Mouse (Mus musculus): Measurements from ENCODE around the gene Gm49403.
A peak's percentile ranks its signal among the peaks of the same experiment; 100 is the strongest.
"Not testable (repeated sequence)": the region's sequence is repeated elsewhere in the genome, so short reads cannot be mapped to it uniquely, and the experiment has no call there.

The Gm49403 gene

GRCm38 (mm10) chr19:8871267-8872186 is 12.2 kb upstream of the Gm49403 start, which contains the start of gene Ubxn1:
Gene Ubxn1 (plus strand): TSS chr19:8871496.
- DNase-seq (ENCODE audit: low spot score), result peak; percentile 94

GRCm38 (mm10) chr19:8872266-8872840 is 11.4 kb upstream of the Gm49403 start:
- DNase-seq (ENCODE audit: low spot score), result no peak

- no peak for DNase-seq (ENCODE audit: low spot score)
Measured at GRCm38 (mm10) chr19:8875031-8875430, 8.7 kb upstream of the Gm49403 start.

- DNase-seq (ENCODE audit: low spot score), result peak; percentile 91
Measured at GRCm38 (mm10) chr19:8880311-8881033, 3.3 kb upstream of the Gm49403 start, which contains the start of gene Uqcc3. Gene Uqcc3 (minus strand): TSS chr19:8880923.

DNA sequence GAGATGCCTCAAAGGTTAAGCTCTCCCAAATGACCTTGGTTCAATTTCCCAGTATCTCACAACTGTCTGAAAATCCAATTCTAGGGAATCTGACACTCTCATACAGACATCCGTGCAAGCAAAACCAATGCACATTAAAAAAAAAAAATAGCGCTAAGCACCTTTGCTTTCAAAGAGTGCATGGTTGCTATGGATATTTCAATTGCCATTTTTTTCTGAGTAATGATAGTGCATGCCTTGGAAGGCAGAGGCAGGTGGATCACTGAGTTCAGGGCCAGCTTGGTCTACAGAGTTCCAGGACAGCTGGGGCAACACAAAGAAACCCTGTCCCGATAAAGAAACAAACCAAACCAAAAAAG is 2.7 kb upstream of the Gm49403 start:
- DNase-seq (ENCODE audit: low spot score), result no peak

GRCm38 (mm10) chr19:8886916-8887584 is 3.3 kb downstream of the Gm49403 start:
- no peak for DNase-seq (ENCODE audit: low spot score)

DNA sequence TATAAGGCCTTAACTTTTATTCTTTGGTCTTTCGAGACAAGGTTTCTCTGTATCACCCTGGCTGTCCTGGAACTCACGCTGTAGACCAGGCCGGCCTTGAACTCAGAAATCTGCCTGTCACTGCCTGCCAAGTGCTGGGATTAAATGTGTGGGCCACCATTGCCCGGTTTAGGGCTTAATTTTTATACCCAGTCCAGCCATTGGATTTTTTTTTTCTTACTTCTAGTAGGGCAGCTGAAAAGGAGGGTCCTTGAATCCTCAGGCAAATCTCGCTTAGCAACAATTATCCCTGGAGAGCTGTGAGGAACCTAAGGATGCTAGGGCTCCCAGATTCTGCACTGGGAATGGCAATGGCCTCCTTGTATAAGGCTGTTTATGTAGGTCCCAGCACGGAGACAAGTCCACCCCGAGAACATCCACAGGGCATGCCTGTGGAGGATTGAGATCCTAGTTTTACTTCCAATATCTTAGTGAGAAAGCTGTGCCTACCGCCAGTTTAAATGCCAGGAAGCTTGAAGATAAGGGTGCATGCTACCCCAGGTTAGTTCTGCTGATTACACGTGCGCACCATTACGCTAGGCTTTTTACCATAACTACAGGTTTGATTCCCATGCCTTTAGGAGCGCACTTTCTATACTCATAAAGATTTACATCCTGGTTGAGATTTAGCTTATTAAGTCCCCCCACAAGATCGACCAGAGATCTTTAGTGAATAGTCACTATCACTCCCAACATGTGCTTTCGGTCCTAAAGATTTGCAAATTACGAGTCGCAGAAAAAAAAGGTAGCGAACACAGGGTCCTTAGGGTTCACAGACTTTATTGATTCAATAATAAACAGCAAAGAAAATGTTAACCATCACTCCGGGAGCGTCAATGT is 4.1 kb downstream of the Gm49403 start:
- no peak for DNase-seq (ENCODE audit: low spot score)

GRCm38 (mm10) chr19:8888511-8889385 is 5.0 kb downstream of the Gm49403 start, which contains the start of the genes 1810009A15Rik and Gm49416:
Gene 1810009A15Rik (plus strand): TSS chr19:8888853.
Gene Gm49416 (plus strand): TSS chr19:8888926.
- DNase-seq (ENCODE audit: low spot score), result peak; percentile 95

- DNase-seq (ENCODE audit: low spot score), result peak; percentile 86
Measured at GRCm38 (mm10) chr19:8892829-8893766, 9.4 kb downstream of the Gm49403 start, which contains the start of gene Ints5. Gene Ints5 (plus strand): TSS chr19:8893005.

DNA sequence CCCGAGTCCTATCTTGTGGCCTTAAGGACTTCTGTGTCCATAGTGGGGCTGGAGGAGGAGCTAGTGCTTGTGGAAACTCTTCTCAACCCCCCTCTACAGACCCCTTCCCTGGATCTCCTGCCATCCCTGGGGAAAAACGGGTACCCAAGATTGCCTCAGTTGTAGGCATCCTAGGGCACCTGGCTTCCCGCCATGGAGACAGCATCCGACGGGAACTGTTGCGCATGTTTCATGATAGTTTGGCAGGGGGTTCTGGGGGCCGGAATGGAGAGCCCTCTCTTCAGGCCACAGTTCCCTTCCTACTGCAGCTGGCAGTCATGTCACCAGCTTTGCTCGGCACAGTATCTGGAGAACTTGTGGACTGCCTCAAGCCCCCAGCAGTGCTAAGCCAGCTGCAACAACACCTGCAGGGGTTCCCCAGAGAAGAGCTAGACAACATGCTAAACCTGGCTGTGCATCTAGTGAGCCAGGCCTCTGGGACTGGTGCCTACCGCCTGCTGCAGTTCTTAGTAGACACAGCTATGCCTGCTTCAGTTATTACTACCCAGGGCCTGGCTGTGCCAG is 11.7 kb downstream of the Gm49403 start:
- peak; percentile 57 for DNase-seq (ENCODE audit: low spot score)

- not testable (repeated sequence) for DNase-seq (ENCODE audit: low spot score)
Measured at GRCm38 (mm10) chr19:8896231-8896630, 12.5 kb downstream of the Gm49403 start.

DNA sequence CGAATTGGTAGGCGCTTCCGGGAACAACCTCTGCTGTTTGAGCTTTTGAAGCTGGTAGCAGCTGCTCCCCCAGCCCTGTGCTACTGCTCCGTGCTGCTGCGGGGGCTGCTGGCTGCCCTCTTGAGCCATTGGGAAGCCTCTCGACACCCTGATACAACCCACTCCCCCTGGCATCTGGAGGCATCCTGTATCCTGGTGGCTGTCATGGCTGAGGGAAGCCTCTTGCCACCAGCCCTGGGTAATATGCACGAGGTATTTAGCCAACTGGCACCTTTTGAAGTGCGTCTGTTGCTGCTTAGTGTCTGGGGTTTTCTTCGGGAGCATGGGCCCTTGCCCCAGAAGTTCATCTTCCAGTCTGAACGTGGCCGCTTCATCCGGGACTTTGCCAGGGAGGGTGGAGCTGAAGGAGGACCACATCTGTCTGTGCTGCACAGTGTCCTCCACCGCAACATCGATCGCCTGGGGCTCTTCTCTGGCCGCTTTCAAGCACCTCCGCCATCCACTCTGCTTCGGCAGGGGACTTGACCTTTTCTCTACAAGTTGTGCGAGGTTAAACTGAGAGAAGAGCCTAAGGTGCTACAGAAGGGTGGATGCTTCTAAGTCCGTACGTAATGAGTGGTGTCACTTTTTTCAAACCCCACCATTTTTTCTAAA is 13.6 kb downstream of the Gm49403 start:
- DNase-seq (ENCODE audit: low spot score), result peak; percentile 77

DNA sequence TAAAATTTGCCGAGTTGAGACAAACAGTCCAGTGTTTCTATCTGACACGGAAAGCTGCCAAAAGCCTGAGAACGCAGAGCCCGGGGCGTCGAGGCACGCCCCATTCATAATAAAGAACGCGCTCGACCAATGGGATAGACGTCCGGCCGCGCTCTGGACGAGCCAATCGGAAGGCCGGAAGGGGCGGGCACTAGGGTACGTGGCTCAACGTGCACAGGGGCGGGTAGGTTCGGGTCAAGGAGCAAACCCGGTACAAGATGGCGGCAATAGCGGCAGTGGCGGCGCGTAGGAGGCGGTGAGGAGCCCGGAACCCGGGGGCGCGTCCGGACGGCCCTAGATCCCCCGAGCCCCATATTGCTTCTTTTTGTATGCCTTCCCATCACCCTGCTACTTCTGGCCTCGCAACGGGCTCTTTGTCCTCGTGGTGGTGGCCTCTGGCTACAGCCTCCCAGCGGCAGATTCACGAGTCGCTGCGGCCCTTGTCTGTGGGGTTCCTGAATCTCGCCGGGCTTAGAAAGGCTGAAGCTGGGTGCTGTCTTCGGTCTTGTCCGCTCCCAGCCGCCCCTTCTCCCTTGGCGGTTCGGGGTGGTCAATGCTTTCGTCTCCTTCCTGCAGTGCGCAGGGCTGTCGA is 14.2 kb downstream of the Gm49403 start, which contains the start of gene Ganab:
Gene Ganab, plus strand, starts transcription at position 207 of the 631 bp plus-strand sequence.
- peak; percentile 96 for DNase-seq (ENCODE audit: low spot score)

- no peak for DNase-seq (ENCODE audit: low spot score)
Measured at GRCm38 (mm10) chr19:8898576-8898975, 14.8 kb downstream of the Gm49403 start.

GRCm38 (mm10) chr19:8899079-8899478 is 15.3 kb downstream of the Gm49403 start:
- DNase-seq (ENCODE audit: low spot score), result no peak

DNA sequence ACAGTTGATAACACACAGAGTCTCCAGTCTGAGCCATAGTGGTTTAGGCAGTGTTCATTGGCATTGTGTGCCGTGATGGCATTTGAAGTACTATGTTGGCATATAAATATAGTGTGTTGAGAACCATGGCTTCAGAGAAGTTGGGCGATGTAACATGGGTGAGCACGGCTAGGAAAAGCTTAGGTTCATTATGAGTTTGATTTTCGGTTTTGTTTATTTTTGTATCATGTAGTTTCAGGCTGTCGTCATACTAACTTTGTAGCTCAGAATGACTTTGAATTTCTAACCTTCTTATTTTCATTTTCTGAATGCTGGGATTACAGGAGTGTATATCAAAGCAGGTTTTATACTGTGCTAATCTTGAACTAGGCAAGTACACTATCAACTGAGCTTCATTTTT is 19.7 kb downstream of the Gm49403 start:
- DNase-seq (ENCODE audit: low spot score), result no peak

GRCm38 (mm10) chr19:8908531-8908930 is 24.8 kb downstream of the Gm49403 start:
- no peak for DNase-seq (ENCODE audit: low spot score)

Measured in testis, postnatal 10 days (tissue).